Mouse (Mus musculus) erythroblast, embryonic 14.5 days (primary cell): ENCODE measurements around the gene Mrc1. TPM values are rescaled to one million over a fixed set of nuclear protein-coding genes. Genes with fewer than 3 reads are reported as not detected.

Experiments used
- H3K27me3 ChIP-seq: 2 replicates; pipeline ENCODE4 v1.6.1; 2012; ENCODE audit warnings: inconsistent platforms; ENCODE audit not compliant: control insufficient read depth
- H3K36me3 ChIP-seq: 2 replicates; pipeline ENCODE4 v1.6.1; 2012; ENCODE audit warnings: mild to moderate bottlenecking, inconsistent platforms; ENCODE audit not compliant: control insufficient read depth
- H3K4me1 ChIP-seq: 2 replicates; pipeline ENCODE4 v1.6.1; 2012; ENCODE audit warnings: inconsistent platforms; ENCODE audit not compliant: control insufficient read depth
- H3K4me3 ChIP-seq: replicated peaks from 2 replicates; pipeline ENCODE3; 2012; ENCODE audit warnings: moderate library complexity, mild to moderate bottlenecking, inconsistent platforms
- H3K9me3 ChIP-seq: 2 replicates; pipeline ENCODE4 v1.6.1; 2012; ENCODE audit warnings: low read length, inconsistent platforms, mixed read lengths; ENCODE audit not compliant: control insufficient read depth
- GATA1 ChIP-seq: IDR thresholded peaks from 2 replicates; pipeline ENCODE4 v1.6.1; 2012; ENCODE audit warnings: low read length, inconsistent platforms, mixed read lengths
- TAL1 ChIP-seq: IDR thresholded peaks from 3 replicates; pipeline ENCODE4 v1.6.1; 2012; ENCODE audit warnings: low read length, inconsistent platforms, mixed read lengths
- polyA plus RNA-seq: library from polyadenylated mRNA; stranded (reverse); fragments of >175 nt; gene quantifications from 2 replicates; pipeline ENCODE4 v1.2.3, GENCODE M21; 2012

Gene Mrc1
- polyA plus RNA-seq, 1 experiment: 0.03 TPM

DNA sequence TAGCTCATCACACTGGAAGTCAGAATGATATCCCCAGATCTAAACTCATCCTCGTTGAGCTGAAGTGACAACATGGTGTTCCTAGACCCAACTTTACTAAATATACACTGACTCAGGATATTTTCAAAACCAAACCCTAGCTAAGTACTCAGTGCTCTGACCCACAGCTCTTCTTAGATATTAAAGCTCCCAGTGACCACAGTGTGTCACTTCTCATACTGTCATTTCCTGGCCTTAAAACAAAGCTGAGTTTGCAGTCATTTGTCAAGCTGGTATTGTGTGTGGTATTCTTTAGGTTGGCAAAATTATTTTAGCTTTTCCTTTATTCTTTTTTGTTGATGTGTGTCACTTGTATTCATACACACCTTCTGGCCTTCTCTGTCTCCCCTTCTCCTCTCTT is 18.5 kb upstream of the Mrc1 start:
- Histone ChIP-seq H3K27me3 (no peaks in the 10 kb centered on the region), H3K36me3 (no peaks in the 10 kb centered on the region), H3K4me1 (no peaks in the 10 kb centered on the region), H3K4me3 (no peak overlapping the region), H3K9me3 (no peaks in the 10 kb centered on the region)
- TF ChIP-seq GATA1: no peak
- TF ChIP-seq TAL1: no peak

DNA sequence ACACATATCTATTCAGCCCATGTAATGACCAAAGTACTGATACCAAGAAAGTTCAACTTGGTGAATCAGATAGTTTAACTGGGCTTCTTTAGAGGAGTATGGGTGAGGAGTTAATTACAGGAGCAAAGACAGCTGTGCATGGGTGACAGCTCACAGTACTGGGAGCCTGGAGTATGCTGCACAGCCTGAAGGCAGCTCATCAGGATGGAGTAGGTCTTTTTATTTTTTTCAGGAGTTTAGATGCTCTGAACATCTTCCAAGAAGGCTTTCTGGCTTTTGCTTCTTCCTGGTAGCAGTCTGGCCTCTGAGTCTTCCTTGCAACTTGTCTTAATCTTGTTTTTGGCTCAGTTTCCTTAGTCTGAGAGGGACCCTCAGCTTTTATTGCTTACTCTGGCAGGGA is 17.6 kb upstream of the Mrc1 start:
- TF ChIP-seq TAL1 (no peak), GATA1 (no peak)
- no peaks in the 10 kb centered on the region for H3K9me3 ChIP-seq
- no peaks in the 10 kb centered on the region for H3K36me3 ChIP-seq
- no peaks in the 10 kb centered on the region for H3K4me1 ChIP-seq
- no peaks in the 10 kb centered on the region for H3K27me3 ChIP-seq
- H3K4me3 ChIP-seq: no peak overlapping the region

DNA sequence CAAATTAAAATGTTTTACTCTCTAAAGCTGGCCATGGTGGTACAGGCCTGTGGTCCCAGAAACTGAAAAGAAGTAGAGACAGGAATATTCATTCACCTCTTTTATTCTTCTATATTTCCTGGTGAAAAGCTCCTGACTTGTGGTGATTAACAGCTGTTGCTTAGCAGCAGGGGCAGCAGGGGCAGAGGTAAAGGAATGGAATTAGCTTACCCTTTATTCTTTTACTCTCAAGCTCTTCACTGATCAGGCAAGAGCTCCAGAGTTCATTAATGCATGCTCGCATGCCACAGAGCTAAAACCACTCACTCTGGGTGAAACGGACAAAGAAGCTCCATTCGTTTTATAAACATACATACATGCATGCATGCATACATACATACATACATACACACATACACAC is 14.4 kb upstream of the Mrc1 start:
- Histone ChIP-seq H3K9me3 (no peaks in the 10 kb centered on the region), H3K4me1 (no peaks in the 10 kb centered on the region), H3K36me3 (no peaks in the 10 kb centered on the region), H3K27me3 (no peaks in the 10 kb centered on the region), H3K4me3 (no peak overlapping the region)
- no peak for TF ChIP-seq GATA1

DNA sequence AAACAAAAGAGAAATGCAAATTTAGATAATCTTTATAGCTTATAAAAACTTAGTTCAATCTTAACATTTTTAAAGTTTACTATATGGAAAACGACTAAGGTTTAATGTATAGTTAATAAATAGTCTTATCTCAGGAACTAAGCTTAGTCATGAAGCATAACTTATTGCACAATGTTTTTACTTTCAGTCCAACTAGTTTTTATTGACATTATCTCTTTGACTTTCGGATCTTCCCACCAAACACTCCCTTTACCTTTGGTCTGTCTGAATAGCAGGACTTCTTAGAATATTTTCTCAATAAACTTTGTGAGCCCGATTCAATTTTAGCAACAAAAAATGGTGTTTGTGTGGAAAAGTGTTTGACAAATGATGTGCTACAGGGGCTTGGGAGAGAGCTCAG is 12.5 kb upstream of the Mrc1 start:
- H3K9me3 ChIP-seq: no peaks in the 10 kb centered on the region

DNA sequence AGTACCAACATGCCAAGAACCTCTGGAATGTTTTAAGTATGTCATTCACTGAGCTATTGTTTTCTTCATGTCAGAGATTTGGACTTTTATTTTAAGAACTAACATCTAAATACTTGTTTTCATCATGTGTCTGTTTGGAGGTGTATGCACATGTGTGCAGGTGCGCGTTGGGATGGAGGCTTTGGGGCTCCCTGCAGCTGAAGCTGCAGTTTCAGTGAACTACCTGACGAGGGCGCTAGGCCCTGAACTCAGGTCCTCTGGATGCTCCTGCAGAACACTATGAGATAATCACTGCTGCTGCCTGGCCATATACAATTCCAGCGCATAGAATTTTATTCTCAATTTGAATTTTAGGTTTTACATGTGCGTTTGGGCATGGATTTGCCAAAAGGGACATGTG is 11.1 kb upstream of the Mrc1 start:
- Histone ChIP-seq H3K27me3 (no peaks in the 10 kb centered on the region), H3K4me3 (no peak overlapping the region), H3K36me3 (no peaks in the 10 kb centered on the region), H3K9me3 (no peaks in the 10 kb centered on the region), H3K4me1 (no peaks in the 10 kb centered on the region)
- TF ChIP-seq TAL1 (no peak), GATA1 (no peak)

More for the DNA sequence above, 12.5 kb upstream of the Mrc1 start:
- Histone ChIP-seq H3K27me3 (no peaks in the 10 kb centered on the region), H3K4me1 (no peaks in the 10 kb centered on the region), H3K4me3 (no peak overlapping the region), H3K36me3 (no peaks in the 10 kb centered on the region)
- TF ChIP-seq TAL1 (no peak), GATA1 (no peak)

DNA sequence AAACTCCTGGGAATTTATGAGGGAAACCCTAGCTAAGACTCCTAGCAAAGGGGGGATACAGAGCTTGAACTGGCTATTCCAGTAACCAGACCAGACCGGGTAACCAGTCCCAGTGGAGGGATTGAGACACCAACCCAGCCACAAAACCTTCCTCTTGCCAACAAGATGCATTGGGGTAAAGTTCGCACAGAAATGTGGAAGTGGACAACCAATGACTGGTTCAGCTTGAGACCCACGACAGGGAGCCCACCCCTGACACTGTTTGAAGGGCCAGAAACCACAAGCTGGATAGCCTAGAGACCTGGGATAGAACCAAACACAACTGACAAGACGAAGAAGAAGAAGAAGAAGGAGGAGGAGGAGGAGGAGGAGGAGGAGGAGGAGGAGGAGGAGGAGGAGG is 4.8 kb upstream of the Mrc1 start:
- no peak for TF ChIP-seq GATA1
- TF ChIP-seq TAL1: no peak
- H3K4me1 ChIP-seq: no peaks in the 10 kb centered on the region
- H3K9me3 ChIP-seq: no peaks in the 10 kb centered on the region
- no peak overlapping the region for H3K4me3 ChIP-seq
- no peaks in the 10 kb centered on the region for H3K27me3 ChIP-seq
- no peaks in the 10 kb centered on the region for H3K36me3 ChIP-seq

DNA sequence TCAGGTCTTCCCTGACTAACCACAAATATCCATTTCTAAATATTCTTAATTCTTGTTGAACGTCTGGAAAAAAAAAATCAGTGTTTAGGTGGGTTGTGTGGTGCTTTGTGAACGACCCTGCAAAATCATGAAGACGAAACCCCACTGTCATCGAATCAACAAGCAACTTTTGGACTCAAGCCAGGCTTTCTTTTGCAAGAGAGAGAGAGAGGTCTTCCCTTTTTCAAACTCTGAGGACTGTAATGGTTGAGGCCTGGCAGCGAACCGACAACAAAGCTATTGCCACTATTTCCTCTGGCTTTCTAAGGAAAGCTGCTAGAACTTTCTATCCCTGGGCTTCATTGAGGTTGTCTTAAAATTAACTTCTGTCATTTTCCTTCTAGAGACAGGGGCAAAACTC is 697 bp upstream of the Mrc1 start:
- no peak for TF ChIP-seq TAL1
- TF ChIP-seq GATA1: no peak
- Histone ChIP-seq H3K9me3 (no peaks in the 10 kb centered on the region), H3K4me3 (no peak overlapping the region), H3K27me3 (no peaks in the 10 kb centered on the region), H3K4me1 (no peaks in the 10 kb centered on the region), H3K36me3 (no peaks in the 10 kb centered on the region)

DNA sequence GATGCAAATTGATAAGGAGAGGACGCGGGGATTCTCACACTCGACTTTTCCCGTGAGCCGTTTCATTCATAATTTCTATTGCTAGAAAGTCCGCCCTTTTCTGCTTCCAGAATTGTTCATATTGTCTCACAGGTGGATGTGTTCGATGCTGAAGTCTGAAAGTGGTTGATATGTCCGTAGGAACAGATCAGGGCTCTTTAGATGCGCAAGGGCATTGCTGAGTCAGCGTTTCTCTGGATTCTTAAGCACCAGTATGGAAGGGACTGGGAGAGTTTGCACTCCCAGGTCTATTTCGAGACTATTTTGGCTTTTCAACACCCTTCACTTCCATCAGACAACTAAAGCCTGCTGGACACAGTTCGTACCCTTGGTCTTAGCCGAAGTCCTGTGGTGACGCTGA is 787 bp downstream of the Mrc1 start:
- no peaks in the 10 kb centered on the region for H3K4me1 ChIP-seq
- no peaks in the 10 kb centered on the region for H3K9me3 ChIP-seq
- TF ChIP-seq TAL1 (no peak), GATA1 (no peak)
- H3K4me3 ChIP-seq: no peak overlapping the region
- H3K27me3 ChIP-seq: no peaks in the 10 kb centered on the region
- H3K36me3 ChIP-seq: no peaks in the 10 kb centered on the region

DNA sequence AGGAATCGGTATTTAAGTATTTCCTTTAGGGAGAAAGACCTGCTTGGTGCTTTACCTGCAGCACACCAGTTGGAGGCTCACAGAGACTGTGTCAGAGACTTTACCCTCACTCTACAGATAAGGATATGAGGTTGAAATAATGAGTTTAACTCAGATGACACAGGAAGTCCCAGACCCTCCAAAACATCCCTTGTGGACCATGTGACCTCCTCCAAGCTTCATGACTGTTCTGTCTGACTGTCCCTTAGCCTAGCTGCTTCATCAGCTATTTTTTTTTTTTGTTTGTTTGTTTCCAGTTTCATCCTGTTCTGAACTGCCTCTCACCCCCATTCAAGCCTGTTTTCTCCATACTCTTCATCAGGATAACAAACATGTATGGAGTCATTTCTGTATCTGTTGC is 3.7 kb downstream of the Mrc1 start:
- TF ChIP-seq GATA1 (no peak), TAL1 (no peak)
- Histone ChIP-seq H3K4me1 (no peaks in the 10 kb centered on the region), H3K36me3 (no peaks in the 10 kb centered on the region), H3K4me3 (no peak overlapping the region), H3K27me3 (no peaks in the 10 kb centered on the region), H3K9me3 (no peaks in the 10 kb centered on the region)

DNA sequence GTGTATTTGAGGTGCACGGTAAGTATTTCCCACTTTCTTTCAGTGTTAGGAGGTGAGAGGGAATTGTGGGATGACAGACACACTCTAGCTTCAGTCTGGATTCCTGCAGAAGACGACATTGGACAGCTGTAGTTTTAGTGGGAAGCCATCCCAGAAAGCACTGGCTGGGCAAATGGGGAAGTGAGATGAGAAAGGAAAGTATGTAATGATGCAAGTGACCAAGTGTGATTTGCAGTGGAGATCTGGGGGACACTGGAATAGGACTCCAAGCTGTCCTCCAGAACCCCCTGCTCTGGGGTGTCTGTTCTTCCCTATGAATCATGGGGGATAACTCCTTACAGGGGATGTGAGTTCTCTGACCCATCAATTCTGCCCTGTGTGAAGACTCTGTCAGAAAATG is 4.8 kb downstream of the Mrc1 start:
- no peaks in the 10 kb centered on the region for H3K9me3 ChIP-seq

More for the DNA sequence above, 4.8 kb downstream of the Mrc1 start:
- TF ChIP-seq GATA1 (no peak), TAL1 (no peak)
- Histone ChIP-seq H3K36me3 (no peaks in the 10 kb centered on the region), H3K4me1 (no peaks in the 10 kb centered on the region), H3K4me3 (no peak overlapping the region), H3K27me3 (no peaks in the 10 kb centered on the region)
